ENCODE assay signal across 18 mouse cellular contexts in the genomic region with DNA sequence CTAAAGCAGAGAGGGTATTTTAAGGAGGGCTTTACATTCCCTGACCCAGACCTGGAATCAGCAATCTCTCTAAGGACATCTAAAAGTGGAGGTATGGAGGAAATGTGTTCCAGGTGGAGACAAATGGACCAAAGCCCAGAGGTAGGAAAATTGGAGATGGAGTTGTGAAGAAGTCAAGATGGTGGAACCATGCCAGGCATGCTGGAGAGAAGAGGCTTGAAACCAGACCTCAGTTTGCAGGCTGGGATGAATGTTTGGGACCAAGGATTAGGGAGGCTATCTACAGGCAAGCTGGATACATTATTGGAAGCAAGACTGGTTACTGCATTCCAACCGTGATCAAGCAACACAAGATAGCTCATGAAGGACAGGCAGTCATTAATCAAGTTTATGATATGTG.
"Had no signal": no experiment of that assay in that cellular context is flagged by ENCODE, and none has a peak within 500 bp of the region (broad histone marks: within the 10 kb centered on the region; RNA-seq: fewer than 3 reads in every experiment).

No protein-coding gene starts in this region.

- H3K9ac ChIP-seq: liver, embryonic 14.5 days; lung, embryonic 14.5 days; midbrain, embryonic 12.5 days; midbrain, embryonic 15.5 days; neural tube, embryonic 13.5 days; neural tube, embryonic 15.5 days had no signal

- DNase-seq: lung, adult 18-20 months; lung, embryonic 14.5 days; lung, postnatal 10 days; lung, postnatal 4 days; retina, postnatal 1 day; right cerebral cortex, adult 18-20 months; right cerebral cortex, postnatal 25 days; right cerebral cortex, postnatal 4 days; spleen, adult 18-20 months; thymus, adult 18-20 months; thymus, postnatal 25 days; thymus, postnatal 4 days had no signal

- H3K36me3 ChIP-seq: midbrain, embryonic 12.5 days; midbrain, embryonic 15.5 days; neural tube, embryonic 13.5 days; neural tube, embryonic 15.5 days had no signal

- H3K27me3 ChIP-seq: midbrain, embryonic 12.5 days; midbrain, embryonic 15.5 days; neural tube, embryonic 13.5 days; neural tube, embryonic 15.5 days had no signal

- H3K4me1 ChIP-seq: midbrain, embryonic 15.5 days had no signal

- H3K4me3 ChIP-seq: midbrain, embryonic 12.5 days; midbrain, embryonic 15.5 days; myocyte; neural tube, embryonic 13.5 days; neural tube, embryonic 15.5 days had no signal

- H3K27ac ChIP-seq: liver, embryonic 14.5 days; midbrain, embryonic 12.5 days; midbrain, embryonic 15.5 days; neural tube, embryonic 13.5 days; neural tube, embryonic 15.5 days had no signal

- ATAC-seq: midbrain, embryonic 15.5 days had no signal

- H3K9me3 ChIP-seq: midbrain, embryonic 12.5 days; midbrain, embryonic 15.5 days; neural tube, embryonic 13.5 days; neural tube, embryonic 15.5 days had no signal

- H3K4me2 ChIP-seq: lung, embryonic 14.5 days; midbrain, embryonic 12.5 days; midbrain, embryonic 15.5 days; neural tube, embryonic 13.5 days; neural tube, embryonic 15.5 days had no signal
